Comparison of ENCODE assay signal across 17 mouse cellular contexts in the genomic region with DNA sequence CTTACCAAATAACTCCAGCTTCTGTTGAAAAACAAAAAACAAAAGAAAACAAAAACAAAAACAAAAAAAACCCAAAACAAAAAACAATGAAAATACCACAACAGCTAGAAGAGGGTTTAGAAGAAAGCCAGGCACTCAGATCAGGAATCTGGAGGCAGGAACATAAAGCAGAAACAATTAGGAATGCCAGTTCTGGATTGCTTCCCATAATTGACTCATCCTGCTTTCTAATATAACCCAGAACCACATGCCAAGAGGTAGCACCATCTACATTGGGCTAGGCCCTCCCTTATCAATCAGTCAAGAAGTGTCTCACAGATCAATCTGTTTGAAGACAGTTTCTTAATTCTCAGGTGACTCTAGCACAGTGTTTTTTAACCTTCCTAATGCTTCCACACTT.
"Had no signal": no experiment of that assay in that cellular context is flagged by ENCODE, and none has a peak within 500 bp of the region (broad histone marks: within the 10 kb centered on the region; RNA-seq: fewer than 3 reads in every experiment).

No protein-coding gene starts in this region.

- DNase-seq: left cerebral cortex, postnatal 4 days; liver; liver, embryonic 13.5 days; liver, postnatal 0 days; lung, adult 18-20 months; lung, adult 2 months; lung, embryonic 14.5 days; lung, postnatal 10 days; lung, postnatal 14 days; lung, postnatal 36 days; lung, postnatal 4 days; midbrain, embryonic 14.5 days had no signal

- ATAC-seq: liver, embryonic 12.5 days; liver, postnatal 0 days; lung, postnatal 0 days; midbrain, embryonic 13.5 days; midbrain, embryonic 15.5 days; midbrain, embryonic 16.5 days had no signal
